Mouse (Mus musculus): ENCODE results near the gene Gm17334. TPM values are rescaled to one million over a fixed set of nuclear protein-coding genes. Genes with fewer than 3 reads are reported as not detected.
A peak's percentile ranks its signal among the peaks of the same experiment; 100 is the strongest.

Gene Gm17334
- polyA plus RNA-seq, 1 experiment: 0.91 TPM

DNA sequence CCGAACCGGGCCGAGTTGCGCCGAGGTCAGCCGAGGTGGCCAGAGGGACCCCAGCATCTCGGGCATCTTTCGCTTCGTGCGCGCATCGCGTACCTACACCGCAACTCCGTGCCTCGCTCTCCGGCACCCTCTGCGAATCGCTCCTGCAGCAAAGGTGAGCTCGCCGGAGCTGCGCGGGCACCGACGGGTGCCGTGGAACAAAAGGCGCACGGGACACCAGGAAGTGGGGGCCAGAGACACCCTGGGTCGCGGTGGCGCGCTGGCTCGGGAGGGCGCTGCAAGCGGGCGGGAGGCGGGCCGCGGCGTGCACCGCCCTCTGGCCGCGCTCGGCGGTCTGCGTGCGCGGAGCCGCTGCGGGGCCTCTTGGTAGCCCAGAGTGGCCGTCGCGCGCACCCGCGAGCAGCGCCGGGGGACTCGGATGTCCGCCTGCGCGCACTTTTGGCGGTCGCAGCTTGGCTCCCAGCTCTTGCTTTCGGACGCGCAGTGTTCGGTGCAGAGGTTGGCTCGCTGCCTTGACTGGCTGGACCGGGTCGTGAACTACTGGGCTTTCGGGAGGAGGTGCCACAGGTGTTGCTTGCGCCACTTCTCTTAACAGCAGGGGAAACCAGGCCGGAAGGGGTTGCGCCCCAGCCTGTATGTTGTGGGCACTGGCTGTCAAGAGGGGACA lies 2.7 kb downstream of the Gm17334 start:
- no peaks in the 10 kb centered on the region for H3K27me3 ChIP-seq (replicated peaks; ENCODE audit: control insufficient read depth, insufficient read depth, low read length)
- TF ChIP-seq POLR2A (IDR thresholded peaks at IDR 0.05; ENCODE audit: low read depth, low read length): no peak
- TF ChIP-seq CTCF (conservative IDR thresholded peaks at IDR 0.05; ENCODE audit: insufficient read depth, insufficient read length, low read depth, low read length): 0 out of 2 replicates have a peak, but pooled peaks have one; percentile 9
- peak overlapping the region; percentile 77 for H3K4me3 ChIP-seq (ENCODE audit: insufficient read depth, low read depth, low read length)
- H3K4me1 ChIP-seq (ENCODE audit: control insufficient read depth, insufficient read depth, low read length): no peaks in the 10 kb centered on the region
- peak overlapping the region; percentile 88 for H3K27ac ChIP-seq (ENCODE audit: insufficient read depth, low read depth, low read length)
- WGBS: 1% methylated on average over 75 of the region's 75 CpGs
- no peaks in the 10 kb centered on the region for H3K36me3 ChIP-seq (ENCODE audit: control insufficient read depth, insufficient read depth, low read length)
- peak; percentile 81 for DNase-seq

DNA sequence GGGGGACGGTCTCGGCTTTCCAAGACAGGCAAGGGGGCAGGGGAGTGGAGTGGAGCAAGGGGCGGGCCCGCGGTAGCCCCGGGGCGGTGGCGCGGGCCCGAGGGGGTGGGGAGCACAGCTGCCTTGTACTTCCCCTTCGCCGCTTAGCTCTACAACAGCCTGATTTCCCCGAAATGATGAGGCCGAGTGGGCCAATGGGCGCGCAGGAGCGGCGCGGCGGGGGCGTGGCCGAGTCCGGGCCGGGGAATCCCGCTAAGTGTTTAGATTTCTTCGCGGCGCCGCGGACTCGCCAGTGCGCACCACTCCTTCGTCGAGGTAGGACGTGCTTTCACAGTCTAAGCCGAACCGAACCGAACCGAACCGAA lies 3.2 kb downstream of the Gm17334 start, which contains the start of gene Irf1:
TSS of gene Irf1 (plus strand) at position 255 of the 365 bp plus-strand sequence.
- Histone ChIP-seq H3K27ac (ENCODE audit: insufficient read depth, low read depth, low read length) (peak within 1 kb of the TSS; percentile 88), H3K36me3 (ENCODE audit: control insufficient read depth, insufficient read depth, low read length) (no peaks in the 10 kb centered on the region), H3K27me3 (replicated peaks; ENCODE audit: control insufficient read depth, insufficient read depth, low read length) (no peaks in the 10 kb centered on the region), H3K4me3 (ENCODE audit: insufficient read depth, low read depth, low read length) (peak within 1 kb of the TSS; percentile 77), H3K4me1 (ENCODE audit: control insufficient read depth, insufficient read depth, low read length) (no peaks in the 10 kb centered on the region)
- WGBS: under 1% methylated on average over 40 of the region's 40 CpGs
- TF ChIP-seq CTCF (conservative IDR thresholded peaks at IDR 0.05; ENCODE audit: insufficient read depth, insufficient read length, low read depth, low read length): no peak
- peak; percentile 70 for TF ChIP-seq POLR2A (IDR thresholded peaks at IDR 0.05; ENCODE audit: low read depth, low read length)
- DNase-seq: peak; percentile 97

DNA sequence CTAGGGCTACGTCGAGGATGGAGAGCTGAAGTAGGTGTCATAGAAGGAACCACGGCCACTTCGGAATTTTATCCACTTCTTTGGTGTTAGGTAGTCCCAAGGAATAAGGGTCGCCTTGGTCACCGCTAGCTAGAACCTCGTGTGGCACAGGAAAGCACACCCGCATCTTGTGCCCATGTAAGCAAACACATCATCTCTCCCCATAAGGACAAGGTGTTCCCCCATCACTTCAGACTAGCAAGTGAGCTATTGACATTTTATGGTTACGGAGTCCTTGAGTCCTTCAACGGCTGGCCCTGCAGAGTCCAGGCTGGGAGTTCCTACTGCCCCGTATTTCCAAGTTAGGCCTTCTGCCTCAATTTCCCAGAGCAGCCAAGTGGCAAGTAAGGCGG lies 3.8 kb downstream of the Gm17334 start:
- 74% methylated on average over 12 of the region's 12 CpGs for WGBS
- no peaks in the 10 kb centered on the region for H3K27me3 ChIP-seq (replicated peaks; ENCODE audit: control insufficient read depth, insufficient read depth, low read length)
- H3K4me3 ChIP-seq (ENCODE audit: insufficient read depth, low read depth, low read length): peak overlapping the region; percentile 17; the same call in 1 of the 2 replicates
- H3K27ac ChIP-seq (ENCODE audit: insufficient read depth, low read depth, low read length): peak overlapping the region; percentile 61
- no peaks in the 10 kb centered on the region for H3K36me3 ChIP-seq (ENCODE audit: control insufficient read depth, insufficient read depth, low read length)
- TF ChIP-seq CTCF (conservative IDR thresholded peaks at IDR 0.05; ENCODE audit: insufficient read depth, insufficient read length, low read depth, low read length) (no peak), POLR2A (IDR thresholded peaks at IDR 0.05; ENCODE audit: low read depth, low read length) (no peak)
- no peak for DNase-seq
- H3K4me1 ChIP-seq (ENCODE audit: control insufficient read depth, insufficient read depth, low read length): no peaks in the 10 kb centered on the region

DNA sequence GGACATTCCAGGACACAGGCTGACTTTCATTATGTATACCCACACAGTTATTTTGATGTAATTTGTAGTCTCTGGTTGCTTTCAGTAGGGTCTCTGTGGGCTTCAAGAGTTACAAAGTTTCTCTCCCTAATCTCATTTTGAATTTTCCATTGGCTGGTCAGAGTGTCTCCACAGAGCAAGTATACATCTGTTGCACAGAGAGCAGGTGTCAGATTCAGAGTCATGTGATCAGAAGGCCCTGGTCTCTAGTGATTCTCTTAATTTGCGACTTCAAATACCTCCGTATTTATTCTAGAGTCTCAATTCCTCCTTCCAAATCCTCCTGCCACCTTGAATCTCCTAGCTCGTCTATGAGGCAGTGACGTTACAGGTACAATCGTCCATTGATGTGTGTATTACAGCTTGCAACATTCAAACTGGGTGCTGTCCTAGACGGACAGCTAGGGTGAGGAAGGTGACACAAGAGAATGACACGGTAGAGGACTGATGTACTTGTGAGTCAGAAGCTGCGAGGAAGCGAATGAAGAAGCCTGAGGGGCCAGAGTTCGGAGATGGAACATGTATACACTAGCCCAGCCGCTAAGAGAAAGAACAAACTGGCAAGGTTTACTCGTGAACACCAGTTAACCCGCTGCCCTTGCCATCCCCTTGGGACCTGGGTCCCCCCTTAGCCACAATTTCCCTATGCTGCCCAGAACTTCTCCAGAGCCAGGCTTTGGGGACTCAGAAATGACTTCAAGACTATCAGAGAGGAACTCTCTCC lies 4.4 kb downstream of the Gm17334 start:
- no peak for DNase-seq
- 82% methylated on average over 13 of the region's 13 CpGs for WGBS
- TF ChIP-seq POLR2A (IDR thresholded peaks at IDR 0.05; ENCODE audit: low read depth, low read length) (no peak), CTCF (conservative IDR thresholded peaks at IDR 0.05; ENCODE audit: insufficient read depth, insufficient read length, low read depth, low read length) (no peak)
- no peak overlapping the region for H3K4me3 ChIP-seq (ENCODE audit: insufficient read depth, low read depth, low read length)
- H3K27ac ChIP-seq (ENCODE audit: insufficient read depth, low read depth, low read length): no peak overlapping the region
- no peaks in the 10 kb centered on the region for H3K4me1 ChIP-seq (ENCODE audit: control insufficient read depth, insufficient read depth, low read length)
- no peaks in the 10 kb centered on the region for H3K36me3 ChIP-seq (ENCODE audit: control insufficient read depth, insufficient read depth, low read length)
- H3K27me3 ChIP-seq (replicated peaks; ENCODE audit: control insufficient read depth, insufficient read depth, low read length): no peaks in the 10 kb centered on the region

DNA sequence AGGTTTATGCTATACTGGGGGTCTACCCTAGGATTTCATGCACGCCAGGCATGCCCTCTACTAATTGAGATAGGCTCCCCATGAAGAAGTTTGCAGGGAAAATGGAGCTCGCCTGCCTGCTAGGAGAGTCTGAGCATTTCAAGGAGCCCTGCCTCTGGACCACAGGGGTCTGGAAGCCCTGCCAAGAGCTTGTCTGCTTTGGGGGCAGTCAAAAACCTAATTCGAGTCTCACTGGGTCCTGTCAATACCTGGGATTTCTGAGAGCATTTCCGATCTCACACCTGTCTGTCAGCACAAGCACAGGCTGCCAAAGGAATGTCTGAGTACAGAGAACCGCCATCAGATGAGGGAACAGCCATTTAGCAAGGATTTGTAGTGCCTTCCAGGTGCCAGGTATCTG lies 8.4 kb downstream of the Gm17334 start:
- 77% methylated on average over 5 of the region's 5 CpGs for WGBS
- Histone ChIP-seq H3K4me1 (ENCODE audit: control insufficient read depth, insufficient read depth, low read length) (peaks cover 15% of the 10 kb centered on the region), H3K36me3 (ENCODE audit: control insufficient read depth, insufficient read depth, low read length) (no peaks in the 10 kb centered on the region), H3K27me3 (replicated peaks; ENCODE audit: control insufficient read depth, insufficient read depth, low read length) (no peaks in the 10 kb centered on the region), H3K27ac (ENCODE audit: insufficient read depth, low read depth, low read length) (peak overlapping the region; percentile 95), H3K4me3 (ENCODE audit: insufficient read depth, low read depth, low read length) (no peak overlapping the region)
- TF ChIP-seq POLR2A (IDR thresholded peaks at IDR 0.05; ENCODE audit: low read depth, low read length) (no peak), CTCF (conservative IDR thresholded peaks at IDR 0.05; ENCODE audit: insufficient read depth, insufficient read length, low read depth, low read length) (no peak)
- DNase-seq: no peak

DNA sequence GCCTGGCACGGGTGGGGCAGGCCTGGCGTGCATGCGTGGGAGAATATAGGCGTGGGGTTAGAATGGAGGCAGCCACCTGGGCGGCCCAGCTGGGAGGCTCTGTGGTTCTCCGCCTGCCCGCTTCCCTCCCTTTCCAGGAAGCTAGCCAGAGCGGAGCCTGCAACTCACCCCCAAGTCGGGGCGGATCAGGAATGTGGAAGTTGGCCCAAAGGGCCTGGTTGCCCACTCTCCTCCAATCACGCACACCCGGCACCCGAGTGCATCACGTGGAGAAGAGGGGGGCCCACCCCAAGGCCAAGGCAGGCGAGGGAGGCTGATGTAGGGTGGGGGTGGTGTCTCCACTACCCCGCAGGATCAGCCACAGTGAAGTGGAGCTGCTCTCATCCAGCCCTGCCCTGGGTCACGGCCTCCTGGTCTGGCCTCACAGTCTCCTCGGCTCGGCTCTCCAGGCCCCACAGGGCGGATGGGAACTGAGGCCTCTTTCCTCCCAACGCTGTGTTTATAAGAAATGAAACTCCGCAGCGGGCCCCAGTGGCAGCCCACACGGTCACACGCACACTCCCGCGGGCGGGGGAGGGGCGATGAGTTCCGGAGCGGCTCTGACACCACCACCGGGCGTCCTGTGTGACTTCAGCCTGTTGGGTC lies 9.4 kb downstream of the Gm17334 start:
- TF ChIP-seq POLR2A (IDR thresholded peaks at IDR 0.05; ENCODE audit: low read depth, low read length) (peak; percentile 69), CTCF (conservative IDR thresholded peaks at IDR 0.05; ENCODE audit: insufficient read depth, insufficient read length, low read depth, low read length) (0 out of 2 replicates have a peak, but pooled peaks have one; percentile 13)

More for the DNA sequence above, 9.4 kb downstream of the Gm17334 start:
- peak overlapping the region; percentile 44 for H3K4me3 ChIP-seq (ENCODE audit: insufficient read depth, low read depth, low read length)
- no peaks in the 10 kb centered on the region for H3K27me3 ChIP-seq (replicated peaks; ENCODE audit: control insufficient read depth, insufficient read depth, low read length)
- no peaks in the 10 kb centered on the region for H3K36me3 ChIP-seq (ENCODE audit: control insufficient read depth, insufficient read depth, low read length)
- H3K4me1 ChIP-seq (ENCODE audit: control insufficient read depth, insufficient read depth, low read length): peaks cover 23% of the 10 kb centered on the region
- H3K27ac ChIP-seq (ENCODE audit: insufficient read depth, low read depth, low read length): peak overlapping the region; percentile 95
- DNase-seq: peak; percentile 95
- WGBS: under 1% methylated on average over 31 of the region's 33 CpGs

Measured in kidney, adult 2 months (tissue).